Mouse (Mus musculus) layer of hippocampus, adult 9-11 months (tissue): Measurements from ENCODE around the gene Baiap2l2.

Experiments used
- DNase-seq: peaks from one replicate; pipeline ENCODE4 v3.0.0; 2022

The Baiap2l2 gene

GRCm38 (mm10) chr15:79299563-79300155 is 14.3 kb upstream of the Baiap2l2 start:
- no peak for DNase-seq

- no peak for DNase-seq
Measured at GRCm38 (mm10) chr15:79298553-79298952, 13.2 kb upstream of the Baiap2l2 start.

- no peak for DNase-seq
Measured at GRCm38 (mm10) chr15:79292779-79293178, 7.4 kb upstream of the Baiap2l2 start.

GRCm38 (mm10) chr15:79290340-79290739 is 5.0 kb upstream of the Baiap2l2 start:
- DNase-seq = no peak

GRCm38 (mm10) chr15:79289441-79289840 is 4.1 kb upstream of the Baiap2l2 start:
- DNase-seq = no peak

GRCm38 (mm10) chr15:79288387-79288786 is 3.0 kb upstream of the Baiap2l2 start:
- no peak for DNase-seq

- DNase-seq = no peak
Measured at GRCm38 (mm10) chr15:79287091-79287490, 1.8 kb upstream of the Baiap2l2 start.

- DNase-seq = no peak
Measured at GRCm38 (mm10) chr15:79286141-79286540, 804 bp upstream of the Baiap2l2 start.

- DNase-seq = no peak
Measured at GRCm38 (mm10) chr15:79283371-79283770, 2.0 kb downstream of the Baiap2l2 start.

- no peak for DNase-seq
Measured at GRCm38 (mm10) chr15:79282434-79282833, 2.9 kb downstream of the Baiap2l2 start.

- no peak for DNase-seq
Measured at GRCm38 (mm10) chr15:79281389-79281788, 3.9 kb downstream of the Baiap2l2 start.

- DNase-seq = no peak
Measured at GRCm38 (mm10) chr15:79280850-79281249, 4.5 kb downstream of the Baiap2l2 start.

- DNase-seq = no peak
Measured at GRCm38 (mm10) chr15:79280209-79280608, 5.1 kb downstream of the Baiap2l2 start.

GRCm38 (mm10) chr15:79277728-79278127 is 7.6 kb downstream of the Baiap2l2 start:
- DNase-seq = peak; percentile 36

- DNase-seq = no peak
Measured at GRCm38 (mm10) chr15:79273020-79273419, 12.3 kb downstream of the Baiap2l2 start.

GRCm38 (mm10) chr15:79271124-79271746 is 14.1 kb downstream of the Baiap2l2 start:
- DNase-seq = no peak

- DNase-seq = peak; percentile 68
Measured at GRCm38 (mm10) chr15:79270317-79271123, 14.8 kb downstream of the Baiap2l2 start.

GRCm38 (mm10) chr15:79268521-79268920 is 16.8 kb downstream of the Baiap2l2 start:
- no peak for DNase-seq

GRCm38 (mm10) chr15:79265384-79265783 is 20.0 kb downstream of the Baiap2l2 start:
- DNase-seq = no peak

- no peak for DNase-seq
Measured at GRCm38 (mm10) chr15:79263726-79264125, 21.6 kb downstream of the Baiap2l2 start.

GRCm38 (mm10) chr15:79262786-79263309 is 22.5 kb downstream of the Baiap2l2 start:
- no peak for DNase-seq

- DNase-seq = no peak
Measured at GRCm38 (mm10) chr15:79262375-79262774, 23.0 kb downstream of the Baiap2l2 start.

- no peak for DNase-seq
Measured at GRCm38 (mm10) chr15:79261757-79262156, 23.6 kb downstream of the Baiap2l2 start.
